Mouse (Mus musculus) liver, adult 2 months (tissue): ENCODE measurements at regions not wholly inside any gene's neighbourhood (a gene's known extent, or its start where the extent isn't known, plus 50 kb on each side); places are given as distances from the start of the nearest gene placed in this dataset.

Experiments used
- CTCF ChIP-seq: fragments of 200-500 bp; IDR thresholded peaks from 2 replicates; pipeline ENCODE4 v1.5.1; 2011; ENCODE audit warnings: low read depth, low read length, control low read depth
- POLR2A ChIP-seq: fragments of 200-500 bp; IDR thresholded peaks from 2 replicates; pipeline ENCODE4 v1.6.1; 2011; ENCODE audit warnings: low read length, control low read depth; ENCODE audit not compliant: insufficient read depth; ENCODE audit errors: extremely low read depth

GRCm38 (mm10) chr6:24220589-24220988 is 52.7 kb upstream of the Slc13a1 start:
- no peak for TF ChIP-seq POLR2A
- no peak for TF ChIP-seq CTCF
